Mouse (Mus musculus) testis, postnatal 14 days (tissue): ENCODE data around the gene Uspl1.

Source experiments
- DNase-seq: peaks from one replicate; pipeline ENCODE4 v3.0.0; 2021; ENCODE audit warnings: low spot score

The Uspl1 gene

GRCm38 (mm10) chr5:149168051-149168450 is 16.1 kb upstream of the Uspl1 start:
- no peak for DNase-seq

GRCm38 (mm10) chr5:149168816-149169215 is 15.3 kb upstream of the Uspl1 start:
- DNase-seq = no peak

GRCm38 (mm10) chr5:149170841-149171588 is 13.1 kb upstream of the Uspl1 start:
- no peak for DNase-seq

GRCm38 (mm10) chr5:149172246-149172645 is 11.9 kb upstream of the Uspl1 start:
- no peak for DNase-seq

GRCm38 (mm10) chr5:149174527-149174926 is 9.6 kb upstream of the Uspl1 start:
- DNase-seq = no peak

- no peak for DNase-seq
Observed at GRCm38 (mm10) chr5:149175736-149176135, 8.4 kb upstream of the Uspl1 start.

- DNase-seq = no peak
Observed at GRCm38 (mm10) chr5:149178095-149178494, 6.1 kb upstream of the Uspl1 start.

- no peak for DNase-seq
Observed at GRCm38 (mm10) chr5:149179826-149180225, 4.3 kb upstream of the Uspl1 start.

- no peak for DNase-seq
Observed at GRCm38 (mm10) chr5:149182186-149182870, 1.8 kb upstream of the Uspl1 start.

- no peak for DNase-seq
Observed at GRCm38 (mm10) chr5:149183122-149183521, 1.0 kb upstream of the Uspl1 start.

GRCm38 (mm10) chr5:149183721-149184103 is 438 bp upstream of the Uspl1 start:
- no peak for DNase-seq

GRCm38 (mm10) chr5:149184844-149185186 is 665 bp downstream of the Uspl1 start:
- DNase-seq = no peak

- DNase-seq = no peak
Observed at GRCm38 (mm10) chr5:149185806-149186205, 1.7 kb downstream of the Uspl1 start.

- no peak for DNase-seq
Observed at GRCm38 (mm10) chr5:149190160-149190559, 6.0 kb downstream of the Uspl1 start.

GRCm38 (mm10) chr5:149196611-149197010 is 12.5 kb downstream of the Uspl1 start:
- no peak for DNase-seq

GRCm38 (mm10) chr5:149198782-149199181 is 14.6 kb downstream of the Uspl1 start:
- DNase-seq = no peak

- DNase-seq = no peak
Observed at GRCm38 (mm10) chr5:149202941-149203340, 18.8 kb downstream of the Uspl1 start.

- no peak for DNase-seq
Observed at GRCm38 (mm10) chr5:149203796-149204375, 19.7 kb downstream of the Uspl1 start.

- DNase-seq = no peak
Observed at GRCm38 (mm10) chr5:149204822-149205221, 20.7 kb downstream of the Uspl1 start.

GRCm38 (mm10) chr5:149205265-149205664 is 21.1 kb downstream of the Uspl1 start:
- no peak for DNase-seq

- no peak for DNase-seq
Observed at GRCm38 (mm10) chr5:149206286-149206685, 22.1 kb downstream of the Uspl1 start.

GRCm38 (mm10) chr5:149207661-149208060 is 23.5 kb downstream of the Uspl1 start:
- DNase-seq = no peak

- DNase-seq = no peak
Observed at GRCm38 (mm10) chr5:149208776-149209175, 24.6 kb downstream of the Uspl1 start.
